Mouse (Mus musculus) retina, embryonic 14.5 days (tissue): Measurements from ENCODE around the gene Mpzl1.

ENCODE experiments used
- DNase-seq: peaks from one replicate; pipeline ENCODE4 v3.0.0-alpha.2; 2015; ENCODE audit warnings: low spot score

Mpzl1 gene

DNA sequence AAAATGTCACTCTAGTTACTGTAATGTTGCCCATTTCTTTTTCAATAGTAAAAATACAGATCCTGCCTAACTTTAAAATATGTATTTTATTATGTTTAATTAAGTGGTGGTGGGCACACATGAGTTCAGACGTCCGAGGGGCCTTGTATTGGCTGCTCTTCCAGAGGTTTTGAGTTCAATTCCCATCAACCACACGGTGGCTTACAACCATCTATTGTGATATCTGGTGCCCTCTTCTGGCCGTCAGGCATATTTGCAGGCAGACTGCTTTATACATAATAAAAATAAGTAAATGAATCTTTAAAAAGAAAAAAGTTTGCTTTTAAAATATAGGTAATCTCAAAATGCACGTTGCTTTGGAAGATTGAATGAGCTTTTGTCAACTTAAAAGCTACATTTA is 55.0 kb downstream of the Mpzl1 start:
- DNase-seq, result no peak

- no peak for DNase-seq
Measured at GRCm38 (mm10) chr1:165576459-165577112, 57.8 kb downstream of the Mpzl1 start.

DNA sequence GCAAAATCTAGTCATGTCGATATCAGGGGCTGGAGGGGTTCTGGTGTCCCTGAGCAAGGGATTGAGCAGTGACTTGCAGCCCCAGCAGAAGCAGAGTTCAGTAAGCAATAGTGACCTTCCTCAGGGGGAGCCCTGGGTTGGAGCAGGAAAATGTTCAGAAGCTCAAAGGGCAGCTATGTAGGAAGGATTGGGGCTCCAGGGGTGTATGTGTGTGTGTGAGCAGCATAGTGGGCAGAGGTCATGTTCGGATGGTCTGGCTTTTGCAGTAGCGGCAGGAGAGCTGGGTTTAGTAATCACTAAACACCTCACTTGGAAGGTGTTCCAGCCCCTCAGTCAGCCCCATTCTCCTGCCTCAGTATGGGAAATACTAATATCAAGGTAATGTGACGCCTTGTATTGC is 58.3 kb downstream of the Mpzl1 start:
- no peak for DNase-seq

DNA sequence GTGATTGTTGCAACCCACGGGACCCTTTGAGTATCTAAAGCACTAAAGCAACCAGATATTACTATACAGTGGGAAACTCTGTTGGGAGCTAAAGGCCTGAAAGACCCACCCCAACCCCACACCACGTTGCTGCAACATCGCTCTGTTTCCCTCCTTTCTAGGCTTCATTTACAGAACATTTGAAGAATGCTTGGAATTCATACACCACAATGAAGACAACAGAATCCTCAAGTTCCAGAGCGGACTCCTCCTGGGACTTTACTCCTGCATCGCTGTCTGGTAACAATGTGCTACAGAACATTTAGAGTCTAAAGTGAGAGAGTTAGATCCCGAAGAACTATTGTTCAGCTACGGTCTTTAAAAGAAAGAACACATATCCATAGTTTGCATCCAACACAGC is 66.9 kb downstream of the Mpzl1 start:
- DNase-seq, result no peak

- no peak for DNase-seq
Measured at GRCm38 (mm10) chr1:165565283-165565682, 69.1 kb downstream of the Mpzl1 start.

DNA sequence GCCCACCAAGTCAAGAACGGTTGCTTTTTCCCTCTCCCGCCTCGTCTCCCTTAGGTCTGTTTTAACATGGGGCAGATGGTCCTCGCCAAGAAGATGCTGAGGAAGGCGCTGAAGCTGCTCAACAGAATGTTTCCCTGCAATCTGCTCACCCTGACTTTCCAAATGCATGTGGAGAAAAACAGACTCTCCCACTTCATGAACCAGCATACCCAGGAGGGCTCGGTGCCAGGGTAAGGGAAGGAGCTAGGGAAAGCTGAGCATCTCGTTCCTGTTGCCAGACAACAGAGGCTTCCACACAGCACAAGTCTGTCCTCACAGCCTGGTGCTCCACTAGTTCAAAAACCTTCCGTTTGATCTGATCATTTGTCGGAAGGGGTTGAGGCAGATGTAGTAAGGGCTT is 75.3 kb downstream of the Mpzl1 start:
- DNase-seq, result no peak

GRCm38 (mm10) chr1:165556711-165557110 is 77.6 kb downstream of the Mpzl1 start:
- DNase-seq, result no peak
